Mouse (Mus musculus) C2C12 (cell line): ENCODE data around the gene Leo1. TPM values are rescaled to one million over a fixed set of nuclear protein-coding genes. Genes with fewer than 3 reads are reported as not detected.

Experiments
- H3K27me3 ChIP-seq: one replicate; pipeline ENCODE4 v1.6.1; 2011; ENCODE audit not compliant: control insufficient read depth, insufficient read depth, insufficient read length
- H3K36me3 ChIP-seq: one replicate; pipeline ENCODE4 v1.6.1; 2011; ENCODE audit not compliant: control insufficient read depth, insufficient read depth
- H3K4me3 ChIP-seq: one replicate; pipeline ENCODE4 v1.5.1; 2011; ENCODE audit warnings: mild to moderate bottlenecking, control low read depth; ENCODE audit not compliant: poor library complexity, insufficient read depth, severe bottlenecking
- H3K79me2 ChIP-seq: one replicate; pipeline ENCODE4 v1.6.1; 2011; ENCODE audit not compliant: control insufficient read depth, insufficient read depth
- H3K79me3 ChIP-seq: one replicate; pipeline ENCODE4 v1.6.1; 2011; ENCODE audit warnings: low read depth, control low read depth
- H3ac ChIP-seq: one replicate; pipeline ENCODE3; 2011; ENCODE audit warnings: low read depth; ENCODE audit not compliant: control insufficient read depth, insufficient read length
- CEBPB ChIP-seq: IDR thresholded peaks from one replicate; pipeline ENCODE4 v1.6.1; 2011; ENCODE audit warnings: low read depth, mild to moderate bottlenecking, control low read depth, moderate library complexity
- CTCF ChIP-seq: IDR thresholded peaks from one replicate; pipeline ENCODE4 v1.5.1; 2011; ENCODE audit not compliant: control insufficient read depth, insufficient read depth, insufficient read length
- FOSL1 ChIP-seq: IDR thresholded peaks from one replicate; pipeline ENCODE4 v1.8.0; 2011; ENCODE audit warnings: mild to moderate bottlenecking, low read length; ENCODE audit not compliant: poor library complexity, insufficient read depth, severe bottlenecking
- MAX ChIP-seq: IDR thresholded peaks from one replicate; pipeline ENCODE4 v1.6.1; 2011; ENCODE audit warnings: mild to moderate bottlenecking, control low read depth
- MYOD1 ChIP-seq: IDR thresholded peaks from one replicate; pipeline ENCODE4 v1.6.1; 2011; ENCODE audit warnings: low read depth; ENCODE audit not compliant: control insufficient read depth, insufficient read length
- MYOG ChIP-seq: IDR thresholded peaks from one replicate; pipeline ENCODE4 v1.6.1; 2011; ENCODE audit not compliant: control insufficient read depth, insufficient read length; ENCODE audit errors: extremely low read depth
- USF1 ChIP-seq: IDR thresholded peaks from one replicate; pipeline ENCODE4 v1.6.1; 2011; ENCODE audit warnings: low read depth, mild to moderate bottlenecking, control low read depth, moderate library complexity
- polyA plus RNA-seq: library from polyadenylated mRNA; unstranded; fragments of >200 nt; fragmentation: generic; extraction: Trizol; gene quantifications from one replicate; pipeline ENCODE4 v1.2.1, GENCODE M21; 2012; ENCODE audit warnings: missing spikeins

The Leo1 gene
- polyA plus RNA-seq, 1 experiment, result 16.4 TPM

DNA sequence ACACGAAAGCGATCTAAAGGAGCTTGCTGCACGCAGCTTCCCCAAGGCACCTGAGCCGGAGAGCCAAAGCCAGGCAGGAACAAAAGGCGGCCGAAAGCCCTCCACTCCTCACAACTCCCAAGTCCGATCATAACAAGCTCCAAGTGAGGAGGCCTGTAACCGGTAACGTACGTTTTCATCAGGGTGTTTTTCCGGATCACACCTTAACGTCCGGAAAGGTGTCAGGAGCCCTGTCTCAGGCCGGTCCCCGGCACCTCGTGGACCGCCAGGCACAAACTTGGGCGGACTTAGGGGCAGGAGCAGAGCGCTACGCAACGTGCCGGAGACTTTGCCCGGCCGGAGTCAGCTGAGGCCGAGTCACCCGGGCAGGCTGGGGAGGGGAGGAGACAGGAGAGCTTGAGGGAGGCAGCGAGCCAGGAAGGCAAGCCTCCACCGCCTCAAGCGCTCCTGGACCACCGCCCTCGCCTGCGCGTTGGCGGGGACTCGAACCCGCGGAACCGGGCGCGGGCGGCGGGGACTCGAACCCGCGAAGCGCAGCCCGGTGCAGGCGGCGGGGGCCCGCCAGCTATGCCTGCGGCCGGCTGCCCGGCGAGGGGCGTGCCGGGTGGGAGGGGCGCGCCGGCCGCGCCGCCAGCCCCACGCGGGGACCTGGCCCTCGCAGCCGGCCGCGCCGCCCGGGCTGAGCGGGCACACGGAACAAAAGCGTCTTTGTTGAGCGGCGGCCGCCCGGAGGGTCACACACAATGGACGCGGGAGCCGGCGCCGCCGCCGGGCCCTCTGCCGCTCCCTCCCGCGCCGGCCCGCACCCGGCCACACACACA is 32.1 kb upstream of the Leo1 start:
- H3K79me3 ChIP-seq, result peaks cover 49% of the 10 kb centered on the region
- no peaks in the 10 kb centered on the region for H3K27me3 ChIP-seq
- no peaks in the 10 kb centered on the region for H3K36me3 ChIP-seq
- peak overlapping the region; percentile 69 for H3K4me3 ChIP-seq
- TF ChIP-seq CEBPB (no peak), USF1 (no peak), FOSL1 (no peak), CTCF (no peak), MYOD1 (no peak), MYOG (no peak), MAX (no peak)
- peak overlapping the region; percentile 88 for H3ac ChIP-seq
- peaks cover 52% of the 10 kb centered on the region for H3K79me2 ChIP-seq

DNA sequence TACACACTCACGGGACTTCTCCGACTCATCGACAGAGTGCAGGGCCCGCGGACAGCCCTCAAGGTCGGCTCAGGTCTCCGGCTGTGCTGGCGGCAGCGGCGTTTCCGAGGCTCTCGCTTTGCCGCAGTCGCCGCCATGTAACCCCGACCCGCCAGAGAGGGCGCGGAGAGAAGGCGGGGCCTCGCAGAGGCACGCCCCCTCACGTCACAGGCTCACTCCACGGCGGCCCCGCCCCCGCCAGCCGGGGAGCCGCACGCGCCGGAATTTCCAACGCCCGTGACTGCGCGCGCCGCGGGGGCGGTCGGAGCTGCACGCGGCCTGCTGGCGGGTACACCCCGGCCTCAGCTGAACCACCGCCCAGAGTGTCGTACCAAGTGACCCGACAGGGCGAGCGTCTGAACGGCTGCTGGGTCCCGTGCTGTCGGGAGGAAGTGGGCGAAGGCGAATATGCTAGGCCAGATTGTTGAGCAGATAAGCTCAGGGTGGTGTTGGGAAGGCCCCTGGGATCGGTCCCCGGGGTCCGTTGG is 31.4 kb upstream of the Leo1 start, which contains the start of gene Mapk6:
Gene Mapk6, minus strand, starts transcription at position 154 of the 527 bp plus-strand sequence.
- peaks cover 43% of the 10 kb centered on the region for H3K79me3 ChIP-seq

DNA sequence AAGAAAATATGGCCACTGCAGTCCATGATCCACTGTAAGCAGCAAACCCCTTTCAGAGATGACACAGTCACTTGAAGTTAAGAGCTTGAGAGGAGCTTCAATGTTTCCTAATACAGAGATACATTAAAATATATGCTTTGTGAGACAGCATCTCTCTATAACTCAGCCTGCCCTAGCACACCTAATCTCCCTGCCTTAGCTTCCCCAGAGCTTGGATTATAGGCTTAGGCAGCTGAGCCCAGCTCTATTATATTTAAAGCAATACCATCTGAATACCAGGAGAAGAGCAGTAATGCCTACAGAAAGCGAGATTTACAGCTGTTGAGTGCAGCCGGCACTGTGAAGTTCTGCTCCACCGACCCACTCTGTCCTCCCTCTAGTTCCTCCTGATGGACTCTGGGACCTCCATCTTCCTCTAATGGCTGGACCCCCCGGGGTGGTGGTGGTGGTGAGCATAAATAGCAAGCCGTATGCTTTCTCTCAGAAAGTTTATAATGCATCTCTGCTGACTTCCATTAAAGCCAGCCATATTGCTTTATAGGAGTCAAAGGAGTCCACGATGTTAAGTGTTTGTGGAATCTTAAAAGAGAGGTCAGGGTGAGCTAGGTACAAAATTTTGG is 30.3 kb upstream of the Leo1 start:
- Histone ChIP-seq H3K4me3 (no peak overlapping the region), H3ac (no peak overlapping the region), H3K79me2 (peaks cover 35% of the 10 kb centered on the region), H3K27me3 (no peaks in the 10 kb centered on the region), H3K79me3 (peaks cover 32% of the 10 kb centered on the region), H3K36me3 (no peaks in the 10 kb centered on the region)
- no peak for TF ChIP-seq MAX
- TF ChIP-seq USF1, result no peak

More for the DNA sequence above, 31.4 kb upstream of the Leo1 start, which contains the start of gene Mapk6:
- peak within 1 kb of the TSS; percentile 69 for H3K4me3 ChIP-seq
- peaks cover 45% of the 10 kb centered on the region for H3K79me2 ChIP-seq
- peak within 1 kb of the TSS; percentile 88 for H3ac ChIP-seq
- TF ChIP-seq MAX (peak; percentile 26), MYOG (no peak), USF1 (no peak), FOSL1 (no peak), CEBPB (no peak)
- H3K27me3 ChIP-seq, result no peaks in the 10 kb centered on the region
- no peaks in the 10 kb centered on the region for H3K36me3 ChIP-seq

DNA sequence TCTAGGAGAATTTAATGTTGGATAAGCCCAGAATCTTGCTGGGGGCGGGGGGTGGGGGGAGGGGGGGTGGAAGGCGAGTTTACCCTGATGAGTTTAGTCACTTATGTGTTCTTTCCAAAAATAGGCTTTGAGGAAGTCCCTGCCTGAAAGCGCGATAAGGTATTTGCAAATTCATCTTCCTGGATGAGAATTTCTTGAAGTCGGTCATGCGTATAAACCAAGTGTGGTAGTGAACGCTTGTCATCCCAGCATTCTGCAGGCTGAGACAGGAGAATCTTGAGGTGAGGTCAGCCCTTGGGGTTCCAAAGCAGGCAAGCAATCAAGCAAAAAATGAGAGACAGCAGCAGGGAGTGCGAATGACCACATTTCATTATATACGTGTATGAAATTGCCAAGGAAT is 29.7 kb upstream of the Leo1 start:
- no peak for TF ChIP-seq CEBPB
- TF ChIP-seq USF1, result no peak
- TF ChIP-seq MYOG, result no peak
- no peak for TF ChIP-seq CTCF
- no peak for TF ChIP-seq MAX
- Histone ChIP-seq H3K36me3 (no peaks in the 10 kb centered on the region), H3ac (no peak overlapping the region), H3K4me3 (no peak overlapping the region), H3K79me2 (peaks cover 29% of the 10 kb centered on the region), H3K27me3 (no peaks in the 10 kb centered on the region), H3K79me3 (peaks cover 26% of the 10 kb centered on the region)

DNA sequence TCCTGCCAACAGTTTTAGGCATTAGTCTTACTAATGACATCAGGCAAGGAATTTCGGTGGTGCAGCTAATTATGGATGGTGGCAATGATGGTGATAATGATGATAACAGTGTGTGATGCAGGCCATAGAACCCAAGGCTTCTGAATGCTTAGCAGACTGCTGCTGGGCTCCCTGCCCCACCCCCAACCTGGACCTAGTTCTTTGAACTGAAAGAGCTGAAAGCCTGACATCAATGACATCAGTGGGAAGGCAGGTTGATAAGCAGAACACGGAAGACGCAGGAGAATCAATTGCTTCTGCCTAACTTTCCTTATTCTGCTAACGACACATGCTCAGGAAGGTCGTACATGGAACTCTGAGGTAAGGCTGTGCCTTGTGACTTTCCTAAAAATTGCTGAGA is 28.1 kb upstream of the Leo1 start:
- TF ChIP-seq CEBPB (no peak), CTCF (no peak), MYOD1 (no peak), USF1 (no peak), FOSL1 (no peak), MYOG (no peak), MAX (no peak)
- Histone ChIP-seq H3K36me3 (no peaks in the 10 kb centered on the region), H3ac (no peak overlapping the region), H3K4me3 (no peak overlapping the region), H3K79me3 (peaks cover 10% of the 10 kb centered on the region), H3K27me3 (no peaks in the 10 kb centered on the region), H3K79me2 (peaks cover 12% of the 10 kb centered on the region)

DNA sequence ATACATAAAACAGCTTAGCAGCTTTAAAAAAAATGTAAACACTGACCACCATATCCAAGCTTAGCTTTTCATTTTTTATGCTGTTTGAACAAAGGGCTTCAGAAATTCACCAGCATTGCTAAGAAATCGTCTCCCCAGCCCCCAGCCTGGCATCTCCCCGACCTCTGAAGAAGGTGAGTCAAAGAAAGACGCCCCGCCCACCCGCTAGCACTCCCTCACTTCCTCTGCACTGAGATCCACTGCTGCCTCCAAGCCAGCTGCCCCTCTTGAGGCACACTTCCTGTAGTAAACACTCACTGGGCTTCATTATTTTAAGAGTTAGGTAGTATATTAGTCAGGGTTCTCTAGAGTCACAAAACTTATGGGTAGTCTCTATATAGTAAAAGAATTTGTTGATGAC is 27.1 kb upstream of the Leo1 start:
- Histone ChIP-seq H3ac (no peak overlapping the region), H3K79me3 (peaks cover under 1% of the 10 kb centered on the region)

More for the DNA sequence above, 27.1 kb upstream of the Leo1 start:
- Histone ChIP-seq H3K36me3 (no peaks in the 10 kb centered on the region), H3K4me3 (no peak overlapping the region), H3K27me3 (no peaks in the 10 kb centered on the region), H3K79me2 (peaks cover 3% of the 10 kb centered on the region)
- TF ChIP-seq USF1 (no peak), FOSL1 (no peak), CEBPB (no peak), MYOG (no peak), MYOD1 (no peak), CTCF (no peak)
